Mouse (Mus musculus): ENCODE results near the gene Rragb. TPM values are rescaled to one million over a fixed set of nuclear protein-coding genes. Genes with fewer than 3 reads are reported as not detected.

Rragb gene
- 0.26 and 0.69 TPM in 2 replicates for polyA plus RNA-seq (2012; rRNA removed; ENCODE audit: low replicate concordance)

GRCm38 (mm10) chrX:153139734-153140515, at the start of gene Rragb:
Gene Rragb, plus strand, starts transcription at chrX:153139981.

DNA sequence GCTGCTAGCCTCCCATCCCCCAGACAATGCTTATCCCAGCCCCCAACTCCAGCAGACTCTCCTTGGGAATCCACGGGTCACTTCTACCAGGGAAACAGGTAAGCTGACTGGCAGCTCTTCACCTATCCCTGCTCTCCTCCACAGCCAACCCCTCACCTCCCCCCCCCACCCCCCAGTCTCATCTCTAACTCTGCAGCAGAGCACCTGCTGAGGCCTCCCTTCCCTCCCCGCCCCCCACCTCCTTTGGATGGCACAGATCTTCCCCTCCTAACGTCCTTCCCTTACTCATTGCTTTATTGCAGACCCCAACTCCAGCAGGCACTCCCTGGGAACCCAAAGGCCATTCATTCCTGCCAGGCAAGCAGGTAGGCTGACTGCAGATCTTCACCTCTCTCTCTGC, 21.3 kb upstream of the Rragb start, which contains the start of gene Foxr2:
Foxr2 (plus strand) TSS at position 301 of the 400 bp plus-strand sequence.

Other genes starting within 250 kb of the Rragb start
- gene Usp51, start 133.5 kb upstream of the Rragb start, polyA plus RNA-seq (2012; rRNA removed; ENCODE audit: low replicate concordance), result not detected in 2 replicates
- 0.94 and 2.5 TPM in 2 replicates for gene Mageh1, start 102.4 kb upstream of the Rragb start, polyA plus RNA-seq (2012; rRNA removed; ENCODE audit: low replicate concordance)
- not detected in 2 replicates for gene Foxr2, start 21.2 kb upstream of the Rragb start, polyA plus RNA-seq (2012; rRNA removed; ENCODE audit: low replicate concordance)
- 0.05 and 0.08 TPM in 2 replicates for gene Klf8, start 97.5 kb downstream of the Rragb start, polyA plus RNA-seq (2012; rRNA removed; ENCODE audit: low replicate concordance)